Mouse (Mus musculus) Muller cell, postnatal 12 days (primary cell): Measurements from ENCODE around the gene Cd52.

Source experiments
- DNase-seq: peaks from one replicate; pipeline ENCODE4 v3.0.0-alpha.2; 2015; ENCODE audit errors: inconsistent ontology term

Cd52 gene

GRCm38 (mm10) chr4:134091225-134091529 is 3.7 kb downstream of the Cd52 start:
- DNase-seq: no peak

GRCm38 (mm10) chr4:134090521-134091224 is 4.2 kb downstream of the Cd52 start:
- DNase-seq: no peak

GRCm38 (mm10) chr4:134089029-134089428 is 5.9 kb downstream of the Cd52 start:
- DNase-seq: no peak

- peak; percentile 32 for DNase-seq
Observed at GRCm38 (mm10) chr4:134087412-134087811, 7.5 kb downstream of the Cd52 start.

- no peak for DNase-seq
Observed at GRCm38 (mm10) chr4:134084999-134085398, 9.9 kb downstream of the Cd52 start.

GRCm38 (mm10) chr4:134082460-134082859 is 12.4 kb downstream of the Cd52 start:
- no peak for DNase-seq

- peak; percentile 64 for DNase-seq
Observed at GRCm38 (mm10) chr4:134081730-134082386, 13.0 kb downstream of the Cd52 start.

- DNase-seq: no peak
Observed at GRCm38 (mm10) chr4:134080674-134081073, 14.2 kb downstream of the Cd52 start.

- DNase-seq: peak; percentile 47
Observed at GRCm38 (mm10) chr4:134078694-134079093, 16.2 kb downstream of the Cd52 start.

GRCm38 (mm10) chr4:134068793-134069580 is 25.9 kb downstream of the Cd52 start:
- DNase-seq: no peak

- no peak for DNase-seq
Observed at GRCm38 (mm10) chr4:134067833-134068544, 26.9 kb downstream of the Cd52 start.

- DNase-seq: no peak
Observed at GRCm38 (mm10) chr4:134067383-134067782, 27.5 kb downstream of the Cd52 start.

- DNase-seq: no peak
Observed at GRCm38 (mm10) chr4:134065431-134066004, 29.4 kb downstream of the Cd52 start.

GRCm38 (mm10) chr4:134062561-134062960 is 32.3 kb downstream of the Cd52 start:
- DNase-seq: no peak

GRCm38 (mm10) chr4:134061944-134062446 is 32.9 kb downstream of the Cd52 start:
- no peak for DNase-seq

- DNase-seq: no peak
Observed at GRCm38 (mm10) chr4:134061166-134061830, 33.6 kb downstream of the Cd52 start.

GRCm38 (mm10) chr4:134060135-134060865 is 34.6 kb downstream of the Cd52 start, which contains the start of gene Crybg2:
Crybg2 (plus strand) TSS chr4:134060815.
- DNase-seq: no peak

GRCm38 (mm10) chr4:134058908-134059307 is 36.0 kb downstream of the Cd52 start:
- DNase-seq: no peak

- no peak for DNase-seq
Observed at GRCm38 (mm10) chr4:134058166-134058715, 36.6 kb downstream of the Cd52 start.

- no peak for DNase-seq
Observed at GRCm38 (mm10) chr4:134053538-134053937, 41.3 kb downstream of the Cd52 start, which contains the start of gene Zfp683. Zfp683 (plus strand) TSS chr4:134053838.
